Mouse (Mus musculus) stomach, embryonic 15.5 days (tissue): ENCODE measurements at regions not wholly inside any gene's neighbourhood (a gene's known extent, or its start where the extent isn't known, plus 50 kb on each side); places are given as distances from the start of the nearest gene placed in this dataset.

Experiments
- ATAC-seq: fragments of 200-750 bp; cut with Nextera tagmentation; 2 replicates; pipeline ENCODE4 v1.8.0; 2017; ENCODE audit warnings: low read depth, moderate number of reproducible peaks, moderate TSS enrichment; ENCODE audit not compliant: insufficient read depth, low FRiP score
- H3K27ac ChIP-seq: fragments of 300-500 bp; sonication (generic); 2 replicates; pipeline ENCODE4 v1.5.1; 2015; ENCODE audit warnings: mild to moderate bottlenecking, inconsistent platforms
- H3K27me3 ChIP-seq: fragments of 300-500 bp; sonication (generic); replicated peaks from 2 replicates; pipeline ENCODE4 v1.6.1; 2015; ENCODE audit warnings: inconsistent platforms
- H3K36me3 ChIP-seq: fragments of 300-500 bp; sonication (generic); 2 replicates; pipeline ENCODE4 v1.6.1; 2015; ENCODE audit warnings: inconsistent platforms
- H3K4me1 ChIP-seq: fragments of 300-500 bp; sonication (generic); 2 replicates; pipeline ENCODE4 v1.6.1; 2015; ENCODE audit warnings: inconsistent platforms
- H3K4me2 ChIP-seq: fragments of 300-500 bp; sonication (generic); 2 replicates; pipeline ENCODE4 v1.6.1; 2015; ENCODE audit warnings: mild to moderate bottlenecking, inconsistent platforms
- H3K4me3 ChIP-seq: fragments of 300-500 bp; sonication (generic); replicated peaks from 2 replicates; pipeline ENCODE4 v1.5.1; 2015; ENCODE audit warnings: inconsistent platforms
- H3K9ac ChIP-seq: fragments of 300-500 bp; sonication (generic); 2 replicates; pipeline ENCODE4 v1.6.1; 2015; ENCODE audit warnings: inconsistent platforms
- H3K9me3 ChIP-seq: fragments of 300-500 bp; sonication (generic); 2 replicates; pipeline ENCODE4 v1.6.1; 2016; ENCODE audit warnings: inconsistent platforms
- WGBS: fragments of 180-500 bp; shearing (Covaris S2); methylation state at CpG from one replicate; pipeline ENCODE4 v1.1.7; 2015; 5-methylcytosine and 5-hydroxymethylcytosine counted together

DNA sequence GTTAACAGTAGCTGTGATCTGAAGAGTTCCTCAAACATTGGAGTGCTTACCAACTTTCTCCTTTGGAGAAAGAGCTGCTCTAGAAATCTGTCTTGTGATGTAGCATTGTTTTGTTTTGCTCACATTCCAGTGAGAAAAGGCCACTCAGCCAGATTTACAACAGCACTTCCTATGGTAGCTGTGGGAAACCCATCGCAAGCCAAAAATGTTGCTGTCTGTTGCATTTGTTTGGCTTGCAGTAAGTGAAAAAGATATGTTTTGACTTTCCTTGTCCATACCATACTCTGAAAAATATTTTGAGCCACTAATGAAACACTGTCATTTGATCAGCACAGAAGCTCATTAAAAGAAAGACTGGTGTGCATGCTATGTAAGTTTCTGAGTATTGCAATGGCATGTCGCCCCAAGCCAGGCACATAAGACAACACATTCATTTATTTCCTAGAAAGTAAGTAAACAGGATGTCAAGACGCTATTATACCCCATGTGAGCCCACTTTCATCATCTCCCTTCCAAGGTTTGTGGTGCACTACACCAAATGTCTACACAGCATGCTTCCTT, 66.2 kb downstream of the Car2 start:
- no peaks in the 10 kb centered on the region for H3K27me3 ChIP-seq
- no peak overlapping the region for H3K4me3 ChIP-seq
- H3K4me2 ChIP-seq, result no peak overlapping the region
- no peaks in the 10 kb centered on the region for H3K36me3 ChIP-seq
- no peak for ATAC-seq
- no peaks in the 10 kb centered on the region for H3K4me1 ChIP-seq
- H3K27ac ChIP-seq, result no peak overlapping the region
- no peak overlapping the region for H3K9ac ChIP-seq
- H3K9me3 ChIP-seq, result no peaks in the 10 kb centered on the region
- WGBS, result 70% methylated on average over 3 of the region's 3 CpGs

GRCm38 (mm10) chr3:14952951-14953350, 66.9 kb downstream of the Car2 start:
- no peak overlapping the region for H3K4me2 ChIP-seq
- no peak for ATAC-seq
- no peak overlapping the region for H3K4me3 ChIP-seq
- no peaks in the 10 kb centered on the region for H3K36me3 ChIP-seq
- 49% methylated on average over 3 of the region's 3 CpGs for WGBS
- H3K9ac ChIP-seq, result no peak overlapping the region
- H3K4me1 ChIP-seq, result no peaks in the 10 kb centered on the region
- no peak overlapping the region for H3K27ac ChIP-seq
- no peaks in the 10 kb centered on the region for H3K27me3 ChIP-seq
- no peaks in the 10 kb centered on the region for H3K9me3 ChIP-seq

- Histone ChIP-seq H3K36me3 (no peaks in the 10 kb centered on the region), H3K27me3 (no peaks in the 10 kb centered on the region), H3K27ac (no peak overlapping the region), H3K9ac (no peak overlapping the region), H3K4me1 (no peaks in the 10 kb centered on the region), H3K4me2 (no peak overlapping the region), H3K9me3 (no peaks in the 10 kb centered on the region), H3K4me3 (no peak overlapping the region)
- ATAC-seq, result no peak
- WGBS, result 64% methylated on average over 1 of the region's 1 CpGs
These were observed 71.4 kb downstream of the Car2 start for GRCm38 (mm10) chr3:14957481-14957880.

GRCm38 (mm10) chr3:14958277-14958676, 72.2 kb downstream of the Car2 start:
- ATAC-seq, result no peak
- WGBS, result 49% methylated on average over 1 of the region's 1 CpGs
- no peak overlapping the region for H3K4me2 ChIP-seq
- no peaks in the 10 kb centered on the region for H3K27me3 ChIP-seq
- H3K27ac ChIP-seq, result no peak overlapping the region
- no peak overlapping the region for H3K4me3 ChIP-seq
- no peaks in the 10 kb centered on the region for H3K9me3 ChIP-seq
- no peaks in the 10 kb centered on the region for H3K4me1 ChIP-seq
- H3K36me3 ChIP-seq, result no peaks in the 10 kb centered on the region
- H3K9ac ChIP-seq, result no peak overlapping the region

DNA sequence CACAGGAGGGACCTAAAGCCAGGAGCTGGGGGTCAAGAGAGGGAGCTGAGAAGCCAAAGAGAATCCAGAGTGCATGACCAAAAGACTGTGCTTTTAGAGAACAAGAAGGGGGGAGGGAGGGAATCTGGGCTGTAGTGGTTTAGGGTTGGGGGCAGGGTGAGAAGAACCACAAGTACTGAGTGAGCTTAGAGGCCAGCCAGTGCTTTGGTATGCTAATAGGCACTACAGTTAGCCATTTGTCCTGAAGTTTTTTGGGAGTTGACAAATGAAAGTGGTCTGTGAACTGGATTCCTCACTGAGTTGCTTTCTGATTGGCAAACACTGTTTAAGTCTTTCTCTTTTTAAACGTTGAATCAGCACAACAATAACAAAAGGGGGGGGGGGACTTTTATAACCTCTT, 73.5 kb downstream of the Car2 start:
- no peak overlapping the region for H3K9ac ChIP-seq
- H3K27ac ChIP-seq, result no peak overlapping the region
- no peak for ATAC-seq
- no peak overlapping the region for H3K4me3 ChIP-seq
- H3K4me1 ChIP-seq, result no peaks in the 10 kb centered on the region
- no peaks in the 10 kb centered on the region for H3K9me3 ChIP-seq
- no peaks in the 10 kb centered on the region for H3K27me3 ChIP-seq
- WGBS, result 5% methylated on average over 1 of the region's 1 CpGs
- H3K36me3 ChIP-seq, result no peaks in the 10 kb centered on the region
- no peak overlapping the region for H3K4me2 ChIP-seq

DNA sequence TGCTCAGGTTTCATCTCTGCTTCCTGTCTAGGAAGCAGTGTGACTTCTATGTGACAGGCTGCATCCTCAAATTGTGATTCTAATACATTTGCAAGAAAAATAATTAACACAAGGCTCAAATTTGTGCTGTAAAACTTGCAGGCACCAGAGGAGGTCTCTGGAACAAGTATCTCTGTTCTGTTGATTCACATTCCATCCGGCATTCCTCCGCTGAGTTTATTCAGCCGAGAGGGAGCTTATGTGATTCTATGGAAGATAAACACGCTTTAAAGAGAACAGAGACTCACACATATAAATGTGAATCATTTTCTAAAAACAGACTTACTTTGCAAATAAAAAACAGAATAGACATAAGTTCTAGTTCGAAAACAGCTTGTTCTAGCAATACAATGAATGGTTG, 78.7 kb downstream of the Car2 start:
- Histone ChIP-seq H3K4me3 (no peak overlapping the region), H3K4me1 (no peaks in the 10 kb centered on the region), H3K9ac (no peak overlapping the region), H3K27me3 (no peaks in the 10 kb centered on the region), H3K27ac (no peak overlapping the region), H3K36me3 (no peaks in the 10 kb centered on the region), H3K9me3 (no peaks in the 10 kb centered on the region), H3K4me2 (no peak overlapping the region)
- ATAC-seq, result no peak
- 46% methylated on average over 5 of the region's 5 CpGs for WGBS

GRCm38 (mm10) chr3:14965438-14966044, 79.5 kb downstream of the Car2 start:
- Histone ChIP-seq H3K36me3 (no peaks in the 10 kb centered on the region), H3K4me3 (no peak overlapping the region), H3K27me3 (no peaks in the 10 kb centered on the region), H3K4me2 (no peak overlapping the region), H3K9ac (no peak overlapping the region), H3K27ac (no peak overlapping the region), H3K9me3 (no peaks in the 10 kb centered on the region), H3K4me1 (no peaks in the 10 kb centered on the region)
- 68% methylated on average over 5 of the region's 5 CpGs for WGBS
- peak; percentile 31; the same call in 1 of the 2 replicates for ATAC-seq

GRCm38 (mm10) chr3:14967235-14967634, 81.2 kb downstream of the Car2 start:
- Histone ChIP-seq H3K4me1 (no peaks in the 10 kb centered on the region), H3K4me2 (no peak overlapping the region), H3K9ac (no peak overlapping the region), H3K36me3 (no peaks in the 10 kb centered on the region), H3K4me3 (no peak overlapping the region), H3K27ac (no peak overlapping the region), H3K9me3 (no peaks in the 10 kb centered on the region), H3K27me3 (no peaks in the 10 kb centered on the region)
- no peak for ATAC-seq
- WGBS, result 61% methylated on average over 5 of the region's 5 CpGs

- H3K9ac ChIP-seq, result no peak overlapping the region
- no peak for ATAC-seq
- WGBS, result 92% methylated on average over 1 of the region's 1 CpGs
- H3K4me2 ChIP-seq, result no peak overlapping the region
- H3K4me3 ChIP-seq, result no peak overlapping the region
- no peak overlapping the region for H3K27ac ChIP-seq
- H3K36me3 ChIP-seq, result no peaks in the 10 kb centered on the region
- H3K27me3 ChIP-seq, result no peaks in the 10 kb centered on the region
- H3K4me1 ChIP-seq, result no peaks in the 10 kb centered on the region
- no peaks in the 10 kb centered on the region for H3K9me3 ChIP-seq
These were observed 82.3 kb downstream of the Car2 start for GRCm38 (mm10) chr3:14968345-14968744.

- Histone ChIP-seq H3K36me3 (no peaks in the 10 kb centered on the region), H3K27ac (no peak overlapping the region), H3K9me3 (no peaks in the 10 kb centered on the region), H3K27me3 (no peaks in the 10 kb centered on the region), H3K4me1 (no peaks in the 10 kb centered on the region), H3K4me2 (no peak overlapping the region), H3K4me3 (no peak overlapping the region), H3K9ac (no peak overlapping the region)
- no peak for ATAC-seq
- WGBS, result 62% methylated on average over 6 of the region's 6 CpGs
These were observed 83.6 kb downstream of the Car2 start for GRCm38 (mm10) chr3:14969698-14970097.

DNA sequence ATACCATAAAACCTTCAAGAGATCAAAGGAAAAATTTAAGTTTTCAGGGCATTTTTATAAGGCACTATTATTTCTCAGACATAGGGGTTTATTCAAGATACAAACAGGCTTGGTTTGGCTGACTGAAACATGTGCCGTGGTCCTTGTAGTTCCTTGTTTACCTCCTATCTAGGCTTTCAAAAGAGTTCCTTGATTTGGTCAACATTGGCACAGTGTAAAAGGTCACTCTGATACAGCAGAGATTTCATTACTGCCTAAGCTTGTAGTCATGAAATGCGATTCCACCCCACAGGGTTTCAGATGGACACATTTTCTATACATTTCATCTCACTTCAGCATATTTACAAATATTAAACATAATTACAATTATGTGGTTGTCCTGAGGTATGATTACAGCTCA, 85.6 kb downstream of the Car2 start:
- Histone ChIP-seq H3K27ac (no peak overlapping the region), H3K27me3 (no peaks in the 10 kb centered on the region), H3K4me3 (no peak overlapping the region), H3K9ac (no peak overlapping the region), H3K4me2 (no peak overlapping the region), H3K9me3 (no peaks in the 10 kb centered on the region), H3K4me1 (no peaks in the 10 kb centered on the region), H3K36me3 (no peaks in the 10 kb centered on the region)
- WGBS, result 56% methylated on average over 2 of the region's 2 CpGs
- peak; percentile 84 for ATAC-seq

- Histone ChIP-seq H3K27ac (no peak overlapping the region), H3K4me1 (no peaks in the 10 kb centered on the region), H3K4me2 (no peak overlapping the region), H3K4me3 (no peak overlapping the region), H3K27me3 (no peaks in the 10 kb centered on the region), H3K9me3 (no peaks in the 10 kb centered on the region), H3K9ac (no peak overlapping the region), H3K36me3 (no peaks in the 10 kb centered on the region)
- no peak for ATAC-seq
- 90% methylated on average over 2 of the region's 2 CpGs for WGBS
These were observed 88.7 kb downstream of the Car2 start for GRCm38 (mm10) chr3:14974758-14975157.

- Histone ChIP-seq H3K4me1 (no peaks in the 10 kb centered on the region), H3K4me2 (no peak overlapping the region), H3K27me3 (no peaks in the 10 kb centered on the region), H3K9ac (no peak overlapping the region), H3K27ac (no peak overlapping the region), H3K4me3 (no peak overlapping the region), H3K9me3 (no peaks in the 10 kb centered on the region), H3K36me3 (no peaks in the 10 kb centered on the region)
- no peak for ATAC-seq
- WGBS, result 82% methylated on average over 2 of the region's 2 CpGs
These were observed 89.1 kb downstream of the Car2 start for GRCm38 (mm10) chr3:14975203-14975602.
